ENCODE assay signal across 22 mouse cellular contexts in the genomic region with DNA sequence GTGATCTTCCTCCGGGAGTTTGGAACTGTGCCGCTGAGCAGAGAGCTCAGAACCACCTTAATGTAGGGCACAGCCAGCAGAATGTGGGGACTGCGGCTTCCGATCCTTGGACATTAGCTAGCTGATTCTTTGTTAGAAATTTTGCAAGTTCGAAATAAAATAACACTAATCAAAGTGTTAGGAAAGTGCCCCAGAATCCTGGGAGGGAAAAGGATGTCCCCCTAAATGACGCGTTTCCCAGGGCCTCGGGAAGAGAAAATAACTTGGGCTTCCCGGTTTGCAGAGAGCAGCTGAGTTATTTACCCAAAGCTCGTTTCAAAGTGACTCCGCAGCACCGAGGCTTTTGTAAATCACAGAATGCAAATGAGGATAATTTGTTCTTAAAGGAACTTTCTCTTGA. TPM values are rescaled to one million over a fixed set of nuclear protein-coding genes. Genes with fewer than 3 reads are reported as not detected.
A peak's percentile ranks its signal among the peaks of the same experiment; 100 is the strongest.
DNase-seq lines count a peak whose midpoint lies in the region; ATAC-seq and TF ChIP-seq lines count a peak whose summit lies in the region.
"Had no signal": no experiment of that assay in that cellular context is flagged by ENCODE, and none has a peak within 500 bp of the region (broad histone marks: within the 10 kb centered on the region; RNA-seq: fewer than 3 reads in every experiment).

No protein-coding gene starts in this region.

- no peak overlapping the region for H3K4me3 ChIP-seq in lung, embryonic 14.5 days (ENCODE audit: low read depth, low read length)
- H3K4me3 ChIP-seq in embryonic facial prominence, embryonic 10.5 days: peak overlapping the region; percentile 21; the same call in 1 of the 2 replicates
- H3K4me3 ChIP-seq in limb, embryonic 12.5 days (replicated peaks): 0 out of 2 replicates have a peak overlapping the region, but pooled peaks have one; percentile 6

- 2% methylated on average over 12 of the region's 12 CpGs for whole genome bisulfite sequencing in lung, embryonic 14.5 days
- 1% methylated on average over 12 of the region's 12 CpGs for WGBS in embryonic facial prominence, embryonic 10.5 days
- WGBS in limb, embryonic 12.5 days: 2% methylated on average over 12 of the region's 12 CpGs

- H3K4me1 ChIP-seq in lung, embryonic 14.5 days (ENCODE audit: insufficient read depth): no peaks in the 10 kb centered on the region
- H3K4me1 ChIP-seq in embryonic facial prominence, embryonic 10.5 days: peaks cover 57% of the 10 kb centered on the region
- peaks cover 33% of the 10 kb centered on the region for H3K4me1 ChIP-seq in limb, embryonic 12.5 days (replicated peaks)

- no peak for TF ChIP-seq CTCF in lung, embryonic 14.5 days (IDR thresholded peaks at IDR 0.05; ENCODE audit: low read depth)

- intact Hi-C loops in gastrocnemius, postnatal 36 days (cut with DNase I): no loop called here

- H3K9ac ChIP-seq in lung, embryonic 14.5 days: no peak overlapping the region
- H3K9ac ChIP-seq in limb, embryonic 12.5 days (replicated peaks): no peak overlapping the region
- H3K9ac ChIP-seq: liver, embryonic 14.5 days had no signal

- ATAC-seq in lung, embryonic 14.5 days (ENCODE audit: insufficient read depth): no peak
- no peak for ATAC-seq in limb, embryonic 12.5 days (ENCODE audit: insufficient number of reproducible peaks, insufficient read depth, low FRiP score, low TSS enrichment, low read depth)
- ATAC-seq: hindbrain, postnatal 0 days; lung, postnatal 0 days had no signal

- H3K36me3 ChIP-seq in lung, embryonic 14.5 days (ENCODE audit: insufficient read depth): no peaks in the 10 kb centered on the region
- H3K36me3 ChIP-seq in embryonic facial prominence, embryonic 10.5 days (replicated peaks): no peaks in the 10 kb centered on the region
- no peaks in the 10 kb centered on the region for H3K36me3 ChIP-seq in limb, embryonic 12.5 days
- H3K36me3 ChIP-seq: G1E had no signal

- H3K9me3 ChIP-seq in lung, embryonic 14.5 days (ENCODE audit: low read depth, low read length): no peaks in the 10 kb centered on the region
- H3K9me3 ChIP-seq in embryonic facial prominence, embryonic 10.5 days: no peaks in the 10 kb centered on the region
- 0 out of 2 replicates have a peak, but pooled peaks cover 2% of the 10 kb centered on the region for H3K9me3 ChIP-seq in limb, embryonic 12.5 days

- DNase-seq in lung, embryonic 14.5 days: peak; percentile 24
- no peak for DNase-seq in lung, postnatal 4 days
- DNase-seq in embryo, embryonic 10 days (ENCODE audit: low spot score): peak; percentile 35
- DNase-seq in embryonic facial prominence, embryonic 10.5 days (ENCODE audit: low spot score): peak; percentile 44
- no peak for DNase-seq in gastrocnemius, postnatal 36 days
- no peak for DNase-seq in urinary bladder, postnatal 14 days (ENCODE audit: low spot score)
- DNase-seq: adrenal gland, adult 2 months; cerebellum, adult 11 months; gastrocnemius, postnatal 10 days; kidney, adult 8-10 months; right cerebral cortex, postnatal 4 days; thymus, postnatal 36 days had no signal

- no peak overlapping the region for H3K4me2 ChIP-seq in lung, embryonic 14.5 days
- peak overlapping the region; percentile 13; the same call in 1 of the 2 replicates for H3K4me2 ChIP-seq in limb, embryonic 12.5 days

- H3K27ac ChIP-seq in lung, embryonic 14.5 days (ENCODE audit: low read depth): no peak overlapping the region
- H3K27ac ChIP-seq in embryonic facial prominence, embryonic 10.5 days (replicated peaks): no peak overlapping the region
- H3K27ac ChIP-seq in limb, embryonic 12.5 days: no peak overlapping the region
- H3K27ac ChIP-seq: hindbrain, postnatal 0 days; liver, embryonic 14.5 days had no signal

- H3K27me3 ChIP-seq in lung, embryonic 14.5 days (ENCODE audit: insufficient read depth, low read length): peaks cover 85% of the 10 kb centered on the region
- H3K27me3 ChIP-seq in embryonic facial prominence, embryonic 10.5 days (replicated peaks; ENCODE audit: low read depth, poor library complexity, severe bottlenecking): peaks cover 95% of the 10 kb centered on the region
- H3K27me3 ChIP-seq in limb, embryonic 12.5 days: peaks cover 79% of the 10 kb centered on the region

RNA-seq across cellular contexts. Expression of gene Gsc, which starts 3.9 kb away (rescaled TPM):
- polyA plus RNA-seq in lung, embryonic 14.5 days (2014; fragmentation: Nextera tagmentation; extraction: Ambion mirVana): 0.34 TPM in 1 of 2 replicates, not detected in the other
- 11.8 and 20.4 TPM in 2 replicates for polyA plus RNA-seq in embryonic facial prominence, embryonic 10.5 days (2016; fragmentation: Nextera tagmentation; extraction: Ambion mirVana)
- polyA plus RNA-seq in limb, embryonic 12.5 days (2016; fragmentation: Nextera tagmentation; extraction: Ambion mirVana): 29.0 and 32.3 TPM in 2 replicates
- total RNA-seq in gastrocnemius, postnatal 36 days (2021): not detected
- total RNA-seq: adrenal gland, adult 2 months; G1E; hindbrain, postnatal 0 days; layer of hippocampus, postnatal 14 days; left cerebral cortex, postnatal 25 days; megakaryocyte, adult 5-6 weeks had no signal
- polyA plus RNA-seq: frontal cortex, adult 2 months; G1E; hindbrain, postnatal 0 days; lung, postnatal 0 days; neural tube, embryonic 14.5 days had no signal

Comparison
In these comparisons a context has a peak if more than half of its experiments do, and no peak if none do; other contexts are left out.
1. DNase-seq: peak in lung, embryonic 14.5 days (single experiment), embryo, embryonic 10 days (single experiment) and embryonic facial prominence, embryonic 10.5 days (single experiment); none in lung, postnatal 4 days (0 of 2), gastrocnemius, postnatal 36 days (0 of 2) and urinary bladder, postnatal 14 days (single experiment).